Mouse (Mus musculus): ENCODE data around the gene Crybb2.

Crybb2 gene

DNA sequence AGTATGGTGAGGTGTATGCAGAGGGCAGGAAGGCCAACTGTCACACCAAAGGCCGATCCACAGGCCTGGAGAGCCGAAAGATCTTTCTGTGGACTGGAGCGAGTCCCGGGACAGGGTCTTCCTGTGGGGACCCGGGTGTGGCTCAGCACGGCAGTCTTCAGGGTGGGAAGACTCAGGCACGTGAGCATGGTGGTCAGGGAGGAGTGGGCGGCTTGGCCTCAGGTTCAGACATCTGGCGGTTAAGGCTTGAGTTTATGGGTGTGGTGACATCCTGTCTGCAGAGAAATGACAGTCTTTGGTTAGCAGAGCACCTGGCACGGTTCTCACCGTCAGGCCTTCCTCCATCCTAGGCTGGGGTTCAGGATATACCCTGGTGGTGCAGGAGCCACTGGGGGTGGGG is 20.8 kb upstream of the Crybb2 start:
- no peak for DNase-seq (ENCODE audit: low spot score in 2 of 2)

- no peak for DNase-seq (ENCODE audit: low spot score in 2 of 2)
Observed at GRCm38 (mm10) chr5:113090077-113090690, 20.3 kb upstream of the Crybb2 start.

- no peak for DNase-seq (ENCODE audit: low spot score in 2 of 2)
Observed at GRCm38 (mm10) chr5:113087465-113087864, 17.5 kb upstream of the Crybb2 start.

DNA sequence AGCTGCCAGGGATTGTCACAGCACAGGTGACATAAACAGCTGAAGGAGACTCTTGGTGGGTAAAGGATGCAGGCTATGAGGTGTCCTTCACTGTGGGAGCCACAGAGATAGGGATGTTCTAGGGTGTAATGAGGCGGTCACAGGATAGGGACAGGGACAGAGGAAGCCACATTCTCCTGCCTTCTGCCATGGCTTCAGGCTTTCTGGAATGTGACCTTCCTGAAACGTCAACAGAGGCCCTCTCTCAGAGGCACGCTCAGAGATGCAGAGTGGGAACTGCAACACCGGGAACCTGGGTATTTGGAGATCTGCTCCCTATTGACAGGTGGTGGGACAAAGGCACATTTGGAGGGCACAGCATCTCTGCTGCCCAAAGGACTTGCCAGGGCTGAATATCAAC is 17.1 kb upstream of the Crybb2 start:
- DNase-seq (ENCODE audit: low spot score in 2 of 2): no peak

DNA sequence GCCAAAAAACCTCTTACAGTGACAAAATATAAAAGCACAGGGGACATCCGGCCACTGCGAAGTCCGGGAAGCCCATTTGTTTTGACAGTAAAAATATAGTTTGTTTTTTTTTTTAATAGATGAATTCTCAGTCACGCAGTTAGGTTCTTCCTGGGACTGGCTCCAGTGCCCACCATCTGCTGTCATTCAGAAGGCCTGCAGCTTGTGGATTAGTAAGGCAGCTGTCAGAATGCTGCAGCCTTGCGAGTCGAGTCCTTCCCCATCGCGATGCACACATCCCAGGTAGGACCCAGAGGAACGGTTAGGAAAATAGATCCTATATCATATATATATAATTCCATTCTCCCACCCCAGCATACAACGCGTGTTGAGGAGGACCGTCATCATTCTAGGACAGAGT is 16.5 kb upstream of the Crybb2 start:
- no peak for DNase-seq (ENCODE audit: low spot score in 2 of 2)

- no peak for DNase-seq (ENCODE audit: low spot score in 2 of 2)
Observed at GRCm38 (mm10) chr5:113085931-113086330, 16.0 kb upstream of the Crybb2 start.

GRCm38 (mm10) chr5:113084309-113084708 is 14.4 kb upstream of the Crybb2 start:
- no peak for DNase-seq (ENCODE audit: low spot score in 2 of 2)

- DNase-seq (ENCODE audit: low spot score in 2 of 2): no peak
Observed at GRCm38 (mm10) chr5:113082356-113083168, 12.6 kb upstream of the Crybb2 start.

- DNase-seq (ENCODE audit: low spot score in 2 of 2): no peak
Observed at GRCm38 (mm10) chr5:113081439-113081838, 11.5 kb upstream of the Crybb2 start, which contains the start of gene Crybb3. Gene Crybb3 (minus strand): TSS chr5:113081584.

DNA sequence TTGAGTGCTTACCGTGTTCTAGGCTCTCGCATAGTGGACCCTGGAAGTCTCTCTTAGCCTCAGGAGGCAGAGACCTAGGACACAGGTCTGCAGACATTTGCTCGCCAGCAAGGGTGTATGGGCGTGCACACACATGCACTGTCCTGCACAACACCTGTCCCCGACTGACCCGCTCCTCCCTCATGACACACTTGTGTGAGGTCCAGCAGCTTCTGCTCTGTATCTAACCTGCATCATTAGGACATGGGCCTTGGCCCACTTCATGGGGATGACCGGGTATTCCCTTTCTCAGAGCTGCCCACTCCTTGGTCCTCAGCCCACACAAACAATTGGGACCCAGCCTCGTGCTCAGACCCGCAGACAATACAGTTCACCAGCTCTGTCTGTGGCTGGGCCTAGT is 11.1 kb upstream of the Crybb2 start:
- no peak for DNase-seq (ENCODE audit: low spot score in 2 of 2)

GRCm38 (mm10) chr5:113079783-113080182 is 9.9 kb upstream of the Crybb2 start:
- DNase-seq (ENCODE audit: low spot score in 2 of 2): no peak

DNA sequence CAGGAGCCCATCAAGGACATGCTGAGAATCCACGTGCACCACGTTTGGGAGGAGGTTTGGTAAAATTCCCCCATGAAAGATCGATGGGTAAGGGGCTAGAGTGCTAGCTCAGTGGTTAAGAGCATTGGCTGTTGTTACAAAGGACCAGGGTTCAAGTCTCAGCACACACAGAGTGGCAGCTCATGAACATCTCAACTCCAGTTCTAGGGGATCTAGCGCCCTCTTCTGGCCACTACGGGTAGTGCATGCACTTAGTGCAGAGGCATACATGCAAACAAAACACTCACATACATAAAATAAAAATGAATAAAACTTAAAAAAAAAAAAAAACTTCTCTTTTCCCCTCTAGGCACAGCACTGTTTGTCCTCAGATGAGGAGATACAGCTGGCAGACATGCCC is 8.8 kb upstream of the Crybb2 start:
- DNase-seq (ENCODE audit: low spot score in 2 of 2): no peak

DNA sequence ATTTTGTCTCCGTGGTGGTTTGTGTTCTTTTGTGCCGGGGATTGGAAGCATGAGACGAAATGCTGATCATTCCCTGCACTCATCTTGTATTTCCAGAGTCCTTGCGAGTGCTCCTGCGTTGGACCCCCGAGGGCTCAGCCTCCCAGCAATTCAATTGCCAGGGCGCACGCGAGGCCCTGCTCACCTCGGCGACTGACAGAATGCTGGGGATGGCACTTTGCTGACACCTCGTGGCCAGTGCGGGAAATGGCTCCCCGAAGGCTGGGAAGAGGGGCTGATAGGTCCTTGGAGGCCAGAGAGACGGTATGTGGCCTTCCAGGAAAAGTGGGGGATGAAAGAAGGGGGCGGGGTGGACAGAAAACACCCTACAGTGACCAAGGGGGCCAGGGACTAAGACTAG is 15.6 kb downstream of the Crybb2 start:
- DNase-seq (ENCODE audit: low spot score in 2 of 2): peak; percentile 53 to 84

DNA sequence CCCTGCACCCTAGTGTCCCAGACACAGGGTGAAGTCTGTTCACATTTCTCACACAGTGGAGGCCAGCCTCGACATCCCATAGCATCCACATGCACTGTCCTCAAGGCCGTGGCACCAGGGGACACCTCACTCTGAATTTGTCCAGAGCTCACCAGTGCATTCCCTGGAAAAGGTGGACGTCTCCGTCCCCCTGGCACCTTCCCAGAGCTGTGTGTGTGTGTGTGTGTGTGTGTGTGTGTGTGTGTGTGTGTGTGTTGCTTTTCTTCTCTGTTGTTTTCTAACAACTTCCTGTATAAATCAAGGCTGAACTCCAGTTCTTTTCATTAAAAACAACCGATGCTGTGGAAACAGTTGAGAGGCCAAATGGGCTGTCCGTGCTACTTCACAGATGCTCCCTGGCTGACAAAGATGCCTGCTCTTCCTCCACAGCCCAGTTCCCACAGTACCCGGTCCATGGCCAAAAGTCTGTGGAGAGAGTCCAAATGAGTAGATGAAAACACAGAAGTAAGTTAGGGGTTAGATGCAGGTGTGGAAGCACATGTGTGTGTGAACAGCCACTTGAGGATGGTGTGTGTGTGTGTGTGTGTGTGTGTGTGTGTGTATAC is 19.2 kb downstream of the Crybb2 start:
- DNase-seq (ENCODE audit: low spot score in 2 of 2): no peak

DNA sequence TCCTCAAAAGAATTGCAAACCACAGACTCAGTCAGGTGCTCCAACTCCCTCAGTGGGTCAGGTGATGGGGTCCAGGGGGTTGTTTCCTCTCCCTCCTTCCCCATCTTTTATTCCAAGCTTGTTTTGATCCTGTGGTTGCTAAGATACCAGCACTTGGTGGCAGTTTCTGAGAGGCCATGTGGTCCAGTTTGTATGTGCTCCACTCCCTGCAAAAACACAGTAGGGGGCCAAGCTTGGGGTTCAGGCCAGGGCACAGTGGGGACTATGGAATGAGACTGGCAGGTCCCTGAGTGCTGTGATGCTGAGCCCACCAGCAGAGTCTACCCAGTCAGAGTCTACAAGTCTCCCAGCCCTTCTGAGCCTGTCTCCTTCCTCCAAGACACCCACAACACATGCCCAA is 20.0 kb downstream of the Crybb2 start:
- no peak for DNase-seq (ENCODE audit: low spot score in 2 of 2)

- no peak for DNase-seq (ENCODE audit: low spot score in 2 of 2)
Observed at GRCm38 (mm10) chr5:113045511-113046273, 24.2 kb downstream of the Crybb2 start.

- no peak for DNase-seq (ENCODE audit: low spot score in 2 of 2)
Observed at GRCm38 (mm10) chr5:113043531-113043930, 26.4 kb downstream of the Crybb2 start.

GRCm38 (mm10) chr5:113041567-113042071 is 28.3 kb downstream of the Crybb2 start:
- no peak for DNase-seq (ENCODE audit: low spot score in 2 of 2)

- no peak for DNase-seq (ENCODE audit: low spot score in 2 of 2)
Observed at GRCm38 (mm10) chr5:113040776-113041175, 29.1 kb downstream of the Crybb2 start.

DNA sequence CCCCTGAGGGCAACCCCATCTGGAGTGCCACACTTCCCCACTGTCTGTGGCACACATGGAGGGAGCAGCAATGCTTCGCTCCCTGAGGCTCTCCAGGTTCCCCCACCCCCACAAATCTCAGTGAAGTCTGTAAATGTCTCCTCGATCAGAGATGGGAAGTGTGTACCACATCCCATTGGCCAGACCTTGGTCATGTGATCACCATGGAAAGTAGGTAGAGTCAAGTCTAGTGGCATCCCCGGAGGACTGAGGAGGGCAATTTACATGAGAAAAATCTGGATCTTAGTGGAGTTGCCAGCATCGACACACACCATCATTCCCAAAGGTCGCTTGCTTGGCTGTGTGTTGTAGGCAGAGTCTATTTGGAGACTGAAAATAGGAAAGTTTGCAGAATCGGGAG is 31.3 kb downstream of the Crybb2 start:
- DNase-seq (ENCODE audit: low spot score in 2 of 2): no peak

DNA sequence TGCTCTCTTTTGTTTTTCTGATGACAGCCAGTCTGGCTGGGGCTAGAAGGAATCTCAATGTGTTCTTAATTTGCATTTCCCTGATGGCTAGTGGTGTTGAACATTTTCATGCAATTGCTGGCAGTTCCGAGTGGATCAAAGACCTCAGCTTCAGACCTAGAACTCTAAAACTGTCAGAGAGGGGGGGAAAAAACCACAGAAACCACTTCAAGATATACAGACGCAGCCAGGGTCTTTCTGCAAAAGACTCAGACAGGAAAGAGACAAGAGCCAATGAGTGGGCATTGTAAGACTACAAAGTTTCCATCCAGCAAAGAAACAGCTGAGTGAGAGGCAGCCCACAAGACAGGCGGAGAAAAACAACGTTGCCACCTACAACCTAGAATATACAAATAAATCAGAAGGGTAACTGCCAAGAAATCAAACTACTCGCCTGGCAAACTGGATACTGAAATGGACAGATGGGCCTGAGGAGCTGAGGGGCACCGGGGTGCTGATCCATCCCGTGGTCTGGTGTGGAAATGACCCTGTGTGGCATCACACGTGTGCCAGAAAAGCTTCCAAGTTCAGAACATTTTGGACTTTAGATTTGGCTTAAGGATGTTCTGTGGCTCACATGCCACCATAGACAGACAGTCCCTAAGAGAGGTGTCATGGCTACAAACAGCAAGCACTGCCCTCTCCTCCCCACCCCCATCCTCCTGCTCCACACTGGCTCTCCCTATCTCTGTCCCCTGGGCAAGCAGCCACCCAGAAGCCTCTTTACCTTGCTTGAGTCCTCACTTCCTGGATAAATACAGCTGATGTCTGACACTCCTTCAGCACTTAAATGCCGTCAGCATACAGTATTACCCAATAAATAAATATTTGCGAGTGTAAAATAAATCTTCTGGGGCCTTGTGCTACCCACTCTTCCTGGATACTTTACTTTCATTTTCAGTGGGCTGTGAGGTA is 34.5 kb downstream of the Crybb2 start:
- no peak for DNase-seq (ENCODE audit: low spot score in 2 of 2)
